Mouse (Mus musculus): ENCODE data around the gene Asb8. TPM values are rescaled to one million over a fixed set of nuclear protein-coding genes. Genes with fewer than 3 reads are reported as not detected.

Asb8 gene
- total RNA-seq, 4 experiments from 2014 or later = 123 to 141 (median 129) TPM

DNA sequence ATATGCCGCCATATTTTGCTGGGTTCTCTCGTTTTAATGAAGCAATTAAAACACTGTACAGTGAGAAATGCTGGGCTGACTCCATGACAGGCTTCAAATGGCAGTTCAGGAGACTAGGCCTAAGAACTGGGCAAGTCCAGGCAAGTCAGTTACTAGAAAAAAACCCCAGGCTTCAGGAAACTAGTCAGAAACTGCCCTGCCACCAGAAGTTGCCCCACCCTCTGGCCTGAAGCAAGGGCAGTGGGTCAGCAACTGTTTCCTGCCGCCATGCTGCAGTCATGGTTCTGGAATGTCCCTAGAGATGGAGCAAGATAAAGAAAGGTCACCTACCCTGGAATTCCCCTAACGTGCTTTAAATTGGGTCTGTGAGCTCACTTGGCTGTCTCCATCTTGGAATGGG lies 9.5 kb downstream of the Asb8 start:
- DNase-seq (ENCODE audit: low spot score in 2 of 2) = no peak

- DNase-seq (ENCODE audit: low spot score in 2 of 2) = no peak
Measured at GRCm38 (mm10) chr15:98155272-98155671, 10.2 kb downstream of the Asb8 start.

GRCm38 (mm10) chr15:98154631-98155030 lies 10.8 kb downstream of the Asb8 start:
- DNase-seq (ENCODE audit: low spot score in 2 of 2) = no peak

DNA sequence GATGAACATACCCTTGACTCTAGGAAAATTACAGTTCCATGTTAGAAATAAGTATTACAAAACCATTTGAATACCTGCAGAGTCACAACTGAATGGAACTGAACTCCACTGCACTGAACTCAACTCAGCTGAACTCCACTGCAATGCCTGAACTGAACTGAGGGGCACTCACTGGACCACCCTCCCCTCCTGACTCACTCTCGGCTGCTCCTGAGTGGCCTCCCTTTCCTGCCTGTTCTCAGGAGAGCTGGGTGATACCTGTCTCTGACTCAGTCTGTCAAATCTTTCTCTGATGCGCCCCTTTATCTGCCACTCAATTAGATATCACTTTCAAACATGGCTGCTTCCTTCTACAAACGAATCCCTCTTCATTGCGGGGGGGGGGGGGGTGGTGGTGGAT lies 11.3 kb downstream of the Asb8 start:
- no peak for DNase-seq (ENCODE audit: low spot score in 2 of 2)

DNA sequence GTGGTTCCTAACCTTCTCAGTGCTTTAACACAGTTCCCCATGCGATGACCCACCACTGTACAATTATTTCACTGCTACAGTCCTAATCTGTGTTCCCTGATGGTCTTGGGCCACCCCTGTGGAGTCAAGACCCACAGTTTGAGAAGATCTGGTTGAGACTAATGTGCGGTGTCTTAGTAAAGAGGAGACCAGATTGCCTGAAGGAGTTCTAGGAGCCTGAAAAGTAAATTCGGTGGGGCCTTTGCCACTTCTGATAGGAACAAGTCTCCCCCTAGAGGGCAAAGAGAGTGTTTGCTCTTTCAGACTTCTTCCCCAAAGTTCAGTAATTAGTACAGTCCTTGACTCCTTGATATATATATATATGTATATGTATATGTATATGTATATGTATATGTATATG lies 11.8 kb downstream of the Asb8 start:
- DNase-seq (ENCODE audit: low spot score in 2 of 2) = no peak

DNA sequence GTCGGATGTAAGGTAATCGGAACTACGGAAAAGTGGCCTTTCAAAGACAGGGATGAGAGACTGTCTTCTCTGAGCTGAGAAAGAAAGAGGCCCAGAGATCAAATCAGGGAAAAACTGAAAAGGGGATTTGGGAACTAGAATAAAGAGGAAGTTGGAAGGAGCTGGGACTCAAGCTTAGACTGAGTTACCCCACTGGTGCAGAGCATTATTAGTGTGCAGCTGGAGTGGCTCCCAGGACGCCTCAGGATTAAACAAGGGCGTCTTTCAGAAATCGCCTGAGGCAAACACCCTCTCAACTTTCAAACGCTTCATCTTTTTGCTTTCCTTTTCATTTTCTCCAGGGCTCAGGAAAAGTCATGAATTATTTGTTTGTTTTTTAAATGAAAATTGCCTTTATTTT lies 12.5 kb downstream of the Asb8 start:
- no peak for DNase-seq (ENCODE audit: low spot score in 2 of 2)

DNA sequence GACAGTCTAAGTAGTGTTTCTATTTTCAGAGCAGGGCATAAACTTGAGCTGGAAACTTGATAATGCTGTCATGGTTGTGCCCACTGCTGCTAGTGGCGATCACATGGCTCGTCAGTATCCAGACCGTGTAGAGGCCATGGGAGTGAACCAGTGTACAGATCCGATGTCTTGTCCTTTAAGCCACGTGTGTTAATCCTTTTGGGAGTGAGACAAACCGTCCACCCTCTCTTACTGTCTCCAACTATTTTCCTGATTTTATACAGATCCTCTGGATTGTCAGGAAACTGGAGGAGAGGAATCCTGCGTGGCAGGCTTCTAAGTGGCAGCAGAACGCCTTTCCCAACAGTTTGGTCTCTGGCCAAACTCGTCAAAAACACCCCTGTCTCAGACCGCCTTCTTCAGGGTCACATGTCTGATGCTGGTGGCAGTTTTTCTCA lies 16.2 kb downstream of the Asb8 start:
- DNase-seq (ENCODE audit: low spot score in 2 of 2) = peak in 1 of 2 experiments; percentile 73

GRCm38 (mm10) chr15:98148356-98148755 lies 17.1 kb downstream of the Asb8 start:
- no peak for DNase-seq (ENCODE audit: low spot score in 2 of 2)

DNA sequence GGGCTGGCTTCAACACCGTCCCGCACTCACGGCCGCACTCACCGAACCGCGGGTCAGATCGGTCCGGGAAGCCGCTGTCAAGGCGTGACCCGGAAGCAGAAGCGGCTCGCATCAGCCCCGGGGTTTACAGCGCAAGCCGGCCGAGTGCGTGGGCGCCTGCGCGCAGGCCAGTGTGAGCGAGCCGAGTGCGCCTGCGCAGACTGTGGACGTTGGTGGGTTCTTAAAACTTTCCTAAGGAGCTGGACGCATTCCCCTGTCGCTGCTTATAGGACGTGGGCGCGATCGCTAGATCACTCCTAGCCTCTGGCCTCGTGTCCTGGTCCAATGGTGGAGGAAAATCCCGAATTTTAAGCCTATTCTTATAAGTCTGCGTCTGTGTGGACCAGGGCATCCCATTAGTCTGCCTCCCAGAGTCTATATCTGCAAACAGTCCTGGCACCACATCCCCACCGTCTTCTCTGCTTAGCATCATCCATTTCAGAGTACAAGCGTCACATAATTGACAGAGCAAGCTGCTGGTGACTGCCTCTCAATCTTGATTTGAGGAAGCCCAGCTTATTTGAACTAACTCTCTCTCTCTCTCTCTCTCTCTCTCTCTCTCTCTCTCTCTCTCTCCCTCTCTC lies 19.8 kb downstream of the Asb8 start:
- DNase-seq (ENCODE audit: low spot score in 2 of 2) = peak; percentile 87 to 92

- DNase-seq (ENCODE audit: low spot score in 2 of 2) = no peak
Measured at GRCm38 (mm10) chr15:98144861-98145507, 20.4 kb downstream of the Asb8 start.

- DNase-seq (ENCODE audit: low spot score in 2 of 2) = no peak
Measured at GRCm38 (mm10) chr15:98142515-98142914, 22.9 kb downstream of the Asb8 start.

GRCm38 (mm10) chr15:98140809-98141208 lies 24.6 kb downstream of the Asb8 start:
- no peak for DNase-seq (ENCODE audit: low spot score in 2 of 2)

DNA sequence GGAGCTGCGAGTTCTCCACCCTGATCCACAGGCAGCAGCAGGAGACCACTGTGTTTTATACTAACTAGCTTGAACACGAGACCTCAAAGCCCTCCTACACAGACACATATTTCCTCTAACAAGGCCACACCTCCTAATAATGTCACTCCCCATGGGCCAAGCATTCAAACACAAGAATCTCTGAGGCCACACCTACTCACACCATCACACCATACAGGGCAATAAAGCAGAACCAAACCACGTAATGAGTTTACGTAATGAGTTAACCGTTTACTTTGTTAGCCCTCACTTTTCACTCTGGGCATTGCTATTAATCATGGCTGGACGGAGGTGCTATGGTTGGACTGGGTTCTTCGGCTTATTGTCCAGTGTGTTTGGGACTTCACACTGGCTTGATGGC lies 25.7 kb downstream of the Asb8 start:
- no peak for DNase-seq (ENCODE audit: low spot score in 2 of 2)

GRCm38 (mm10) chr15:98136871-98137270 lies 28.6 kb downstream of the Asb8 start:
- no peak for DNase-seq (ENCODE audit: low spot score in 2 of 2)

DNA sequence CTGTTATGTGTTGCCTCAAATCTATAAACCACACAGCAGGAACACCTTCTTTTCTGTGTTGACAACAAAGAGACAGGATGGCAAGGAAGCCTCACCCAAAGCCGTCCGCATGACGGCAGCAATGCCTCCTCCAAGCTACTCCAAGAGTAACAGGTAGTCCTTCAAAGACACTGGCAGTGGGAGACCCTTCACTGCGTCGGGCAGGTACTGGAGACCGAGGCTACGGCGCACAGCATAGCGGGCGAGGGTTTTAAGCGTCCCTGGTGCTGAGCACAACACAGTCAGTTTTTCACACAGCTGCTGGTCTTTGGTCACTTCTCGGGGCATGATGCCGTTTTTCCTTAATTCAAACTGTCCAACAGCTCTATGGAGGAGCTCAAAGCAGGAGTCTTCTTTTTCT lies 29.8 kb downstream of the Asb8 start:
- DNase-seq (ENCODE audit: low spot score in 2 of 2) = no peak

- DNase-seq (ENCODE audit: low spot score in 2 of 2) = no peak
Measured at GRCm38 (mm10) chr15:98134666-98135065, 30.8 kb downstream of the Asb8 start.

- no peak for DNase-seq (ENCODE audit: low spot score in 2 of 2)
Measured at GRCm38 (mm10) chr15:98134034-98134433, 31.4 kb downstream of the Asb8 start.

- peak in 1 of 2 experiments; percentile 60 for DNase-seq (ENCODE audit: low spot score in 2 of 2)
Measured at GRCm38 (mm10) chr15:98133471-98133870, 32.0 kb downstream of the Asb8 start.

- no peak for DNase-seq (ENCODE audit: low spot score in 2 of 2)
Measured at GRCm38 (mm10) chr15:98131942-98132655, 33.3 kb downstream of the Asb8 start.

GRCm38 (mm10) chr15:98131451-98131850 lies 34.0 kb downstream of the Asb8 start:
- DNase-seq (ENCODE audit: low spot score in 2 of 2) = no peak

DNA sequence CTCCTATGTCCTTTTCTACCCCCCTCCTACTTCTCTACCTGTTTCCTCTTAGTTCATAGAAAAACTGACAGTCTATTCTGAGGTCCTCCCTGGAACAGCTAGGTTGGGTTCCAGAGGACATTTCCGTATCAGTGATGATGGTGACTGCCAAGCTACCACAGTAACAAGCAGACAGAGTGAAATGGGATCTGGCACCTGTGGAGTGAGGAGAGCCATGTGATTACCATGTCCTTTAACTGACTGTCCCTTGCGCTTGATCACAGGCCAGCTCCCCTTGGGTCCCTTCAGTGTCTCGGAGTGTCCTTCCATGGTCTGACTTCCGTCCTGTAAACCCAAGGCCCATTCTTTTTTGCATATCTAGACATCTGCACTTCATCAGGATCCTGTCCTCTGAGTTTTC lies 34.4 kb downstream of the Asb8 start:
- DNase-seq (ENCODE audit: low spot score in 2 of 2) = peak; percentile 69 to 75

GRCm38 (mm10) chr15:98120831-98121230 lies 44.6 kb downstream of the Asb8 start:
- no peak for DNase-seq (ENCODE audit: low spot score in 2 of 2)

DNA sequence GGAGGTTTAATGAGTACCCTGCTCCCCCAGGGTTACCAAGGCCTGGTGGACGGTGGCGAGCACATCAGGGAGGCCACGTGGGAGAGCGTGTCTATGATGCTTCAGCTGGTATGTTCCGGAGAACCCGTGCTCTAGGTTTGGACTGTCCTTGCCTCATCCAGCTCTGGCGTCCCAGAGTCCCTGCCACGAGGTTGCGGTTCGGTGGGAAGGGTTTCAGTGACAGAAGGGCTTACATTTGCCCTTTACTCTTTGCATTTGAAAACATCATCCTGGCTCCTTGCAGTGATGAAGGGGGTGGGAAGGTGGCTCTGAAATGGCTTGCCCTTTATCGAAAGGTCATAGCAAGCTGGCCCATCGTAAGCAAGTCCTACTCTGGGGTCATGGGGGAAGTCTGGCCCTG lies 46.1 kb downstream of the Asb8 start:
- DNase-seq (ENCODE audit: low spot score in 2 of 2) = peak; percentile 57 to 80
